Mouse (Mus musculus) cerebellum, adult 9-11 months (tissue): ENCODE data around the gene Fcgr3.
A peak's percentile ranks its signal among the peaks of the same experiment; 100 is the strongest.

ENCODE experiments used
- DNase-seq: peaks from one replicate; pipeline ENCODE4 v3.0.0; 2022

Gene Fcgr3

GRCm38 (mm10) chr1:171046501-171046900, 18.2 kb downstream of the Fcgr3 start:
- DNase-seq, result no peak

GRCm38 (mm10) chr1:171045079-171045465, 19.7 kb downstream of the Fcgr3 start:
- DNase-seq, result no peak

GRCm38 (mm10) chr1:171044365-171045078, 20.2 kb downstream of the Fcgr3 start:
- DNase-seq, result peak; percentile 90

- DNase-seq, result no peak
Observed at GRCm38 (mm10) chr1:171043594-171044153, 21.1 kb downstream of the Fcgr3 start.

GRCm38 (mm10) chr1:171039880-171040279, 24.9 kb downstream of the Fcgr3 start:
- DNase-seq, result no peak

- DNase-seq, result no peak
Observed at GRCm38 (mm10) chr1:171039135-171039534, 25.6 kb downstream of the Fcgr3 start.

GRCm38 (mm10) chr1:171037861-171038721, 26.6 kb downstream of the Fcgr3 start:
- peak; percentile 84 for DNase-seq

GRCm38 (mm10) chr1:171036550-171037324, 28.0 kb downstream of the Fcgr3 start:
- peak; percentile 80 for DNase-seq

- no peak for DNase-seq
Observed at GRCm38 (mm10) chr1:171035611-171036010, 29.1 kb downstream of the Fcgr3 start.

- DNase-seq, result peak; percentile 45
Observed at GRCm38 (mm10) chr1:171034201-171034600, 30.5 kb downstream of the Fcgr3 start.

- peak; percentile 88 for DNase-seq
Observed at GRCm38 (mm10) chr1:171033756-171034155, 31.0 kb downstream of the Fcgr3 start.

GRCm38 (mm10) chr1:171033196-171033595, 31.5 kb downstream of the Fcgr3 start:
- peak; percentile 60 for DNase-seq

- DNase-seq, result peak; percentile 68
Observed at GRCm38 (mm10) chr1:171032691-171033090, 32.0 kb downstream of the Fcgr3 start.

- DNase-seq, result no peak
Observed at GRCm38 (mm10) chr1:171031752-171032151, 33.0 kb downstream of the Fcgr3 start.

- no peak for DNase-seq
Observed at GRCm38 (mm10) chr1:171019311-171019950, 45.3 kb downstream of the Fcgr3 start.

- no peak for DNase-seq
Observed at GRCm38 (mm10) chr1:171018737-171019136, 46.0 kb downstream of the Fcgr3 start, which contains the start of gene Fcgr4. TSS of gene Fcgr4 (plus strand) at chr1:171018920.

- DNase-seq, result no peak
Observed at GRCm38 (mm10) chr1:171017468-171018158, 47.1 kb downstream of the Fcgr3 start.

GRCm38 (mm10) chr1:171016676-171017356, 47.9 kb downstream of the Fcgr3 start:
- DNase-seq, result no peak

- no peak for DNase-seq
Observed at GRCm38 (mm10) chr1:171011733-171012132, 53.0 kb downstream of the Fcgr3 start.

- no peak for DNase-seq
Observed at GRCm38 (mm10) chr1:171006905-171007304, 57.8 kb downstream of the Fcgr3 start.

GRCm38 (mm10) chr1:171006335-171006734, 58.4 kb downstream of the Fcgr3 start:
- DNase-seq, result no peak
